Mouse (Mus musculus): ENCODE data around the gene Mroh2a.

GRCm38 (mm10) chr1:88305018-88305795, 78.4 kb downstream of the Mroh2a start:
- TF ChIP-seq CTCF (conservative IDR thresholded peaks at IDR 0.05; ENCODE audit: insufficient read depth, insufficient read length, low read depth, low read length), result no peak
- no peak for TF ChIP-seq POLR2A (IDR thresholded peaks at IDR 0.05; ENCODE audit: low read depth, low read length)

All from kidney, adult 2 months (tissue).